Mouse (Mus musculus) thymus, adult 18-20 months (tissue): ENCODE measurements around the gene Pdzd7.

Source experiments
- DNase-seq, 2 experiments: peaks; one replicate each; pipeline ENCODE4 v3.0.0; 2022; ENCODE audit warnings: mixed read lengths in 2 of 2

The Pdzd7 gene

GRCm38 (mm10) chr19:44980787-44981186, 64.7 kb downstream of the Pdzd7 start:
- no peak for DNase-seq

DNA sequence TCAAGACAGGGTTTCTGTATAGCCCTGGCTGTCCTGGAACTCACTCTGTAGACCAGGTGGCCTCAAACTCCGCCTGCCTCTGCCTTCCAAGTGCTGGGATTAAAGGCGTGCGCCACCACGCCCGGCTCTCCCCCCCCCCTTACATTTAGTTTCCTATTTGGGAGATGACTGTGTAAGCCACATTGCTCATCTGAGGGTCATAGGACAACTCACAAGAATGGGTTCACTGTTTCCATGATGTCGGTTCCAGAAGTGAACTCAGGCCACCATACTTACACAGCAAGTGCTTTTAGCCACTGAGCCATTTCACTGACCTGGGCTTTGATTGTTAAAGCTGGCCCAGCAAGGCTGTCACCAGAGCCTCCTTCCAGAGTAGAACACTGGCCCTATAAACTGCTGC, 68.4 kb downstream of the Pdzd7 start:
- no peak for DNase-seq
